Mouse (Mus musculus) liver, embryonic 12.5 days (tissue): ENCODE results near the gene Mef2b. TPM values are rescaled to one million over a fixed set of nuclear protein-coding genes. Genes with fewer than 3 reads are reported as not detected.

Source experiments
- ATAC-seq: fragments of 200-750 bp; cut with Nextera tagmentation; 2 replicates; pipeline ENCODE4 v1.8.0; 2017; ENCODE audit warnings: moderate number of reproducible peaks, mild to moderate bottlenecking, moderate library complexity
- H3K27ac ChIP-seq: fragments of 300-500 bp; sonication (generic); 2 replicates; pipeline ENCODE4 v1.5.1; 2016; ENCODE audit warnings: mild to moderate bottlenecking
- H3K27me3 ChIP-seq: fragments of 300-500 bp; sonication (generic); replicated peaks from 2 replicates; pipeline ENCODE4 v1.6.1; 2016; ENCODE audit warnings: mild to moderate bottlenecking, moderate library complexity
- H3K36me3 ChIP-seq: fragments of 300-500 bp; sonication (generic); 2 replicates; pipeline ENCODE4 v1.6.1; 2016; ENCODE audit warnings: mild to moderate bottlenecking, moderate library complexity
- H3K4me1 ChIP-seq: fragments of 300-500 bp; sonication (generic); 2 replicates; pipeline ENCODE4 v1.6.1; 2016
- H3K4me2 ChIP-seq: fragments of 300-500 bp; sonication (generic); 2 replicates; pipeline ENCODE4 v1.6.1; 2016; ENCODE audit warnings: mild to moderate bottlenecking, moderate library complexity
- H3K4me3 ChIP-seq: fragments of 300-500 bp; sonication (generic); 2 replicates; pipeline ENCODE4 v1.5.1; 2016; ENCODE audit warnings: mild to moderate bottlenecking, moderate library complexity
- H3K9ac ChIP-seq: fragments of 300-500 bp; sonication (generic); 2 replicates; pipeline ENCODE4 v1.6.1; 2016; ENCODE audit warnings: mild to moderate bottlenecking, moderate library complexity
- H3K9me3 ChIP-seq: fragments of 300-500 bp; sonication (generic); replicated peaks from 2 replicates; pipeline ENCODE4 v1.6.1; 2016; ENCODE audit warnings: mild to moderate bottlenecking, moderate library complexity
- WGBS: fragments of 180-500 bp; shearing (Covaris S2); methylation state at CpG from one replicate; pipeline ENCODE4 v1.1.7; 2016; ENCODE audit not compliant: insufficient replicate concordance; 5-methylcytosine and 5-hydroxymethylcytosine counted together
- polyA plus RNA-seq: library from polyadenylated mRNA; unstranded; fragments of >200 nt; fragmentation: Nextera tagmentation; extraction: Ambion mirVana; gene quantifications from 2 replicates; pipeline ENCODE4 v1.2.1, GENCODE M21; 2016

The Mef2b gene
- polyA plus RNA-seq, 1 experiment from 2014 or later, result 0.36 TPM

- Histone ChIP-seq H3K27ac (no peak overlapping the region), H3K4me1 (0 out of 2 replicates have a peak, but pooled peaks cover 4% of the 10 kb centered on the region), H3K9ac (no peak overlapping the region), H3K36me3 (no peaks in the 10 kb centered on the region), H3K27me3 (peaks cover 98% of the 10 kb centered on the region), H3K4me3 (no peak overlapping the region), H3K4me2 (no peak overlapping the region), H3K9me3 (no peaks in the 10 kb centered on the region)
- ATAC-seq, result no peak
- WGBS, result 18% methylated on average over 17 of the region's 17 CpGs
Measured at GRCm38 (mm10) chr8:70118726-70119700, 20.5 kb upstream of the Mef2b start.

- Histone ChIP-seq H3K27ac (no peak within 1 kb of the TSS), H3K27me3 (peaks cover 98% of the 10 kb centered on the region), H3K9me3 (no peaks in the 10 kb centered on the region), H3K4me2 (no peak within 1 kb of the TSS), H3K4me1 (0 out of 2 replicates have a peak, but pooled peaks cover 4% of the 10 kb centered on the region), H3K9ac (no peak within 1 kb of the TSS), H3K36me3 (no peaks in the 10 kb centered on the region), H3K4me3 (no peak within 1 kb of the TSS)
- WGBS, result 6% methylated on average over 19 of the region's 19 CpGs
- ATAC-seq, result 0 out of 2 replicates have a peak, but pooled peaks have one; percentile 27
Measured at GRCm38 (mm10) chr8:70120667-70121066, 18.8 kb upstream of the Mef2b start, which contains the start of gene Ncan. Ncan (minus strand) TSS chr8:70120873.

- Histone ChIP-seq H3K9me3 (no peaks in the 10 kb centered on the region), H3K4me2 (no peak overlapping the region), H3K27me3 (peaks cover 80% of the 10 kb centered on the region), H3K9ac (no peak overlapping the region), H3K4me3 (no peak overlapping the region), H3K36me3 (no peaks in the 10 kb centered on the region), H3K27ac (no peak overlapping the region), H3K4me1 (0 out of 2 replicates have a peak, but pooled peaks cover 4% of the 10 kb centered on the region)
- whole genome bisulfite sequencing, result 46% methylated on average over 2 of the region's 2 CpGs
- 0 out of 2 replicates have a peak, but pooled peaks have one; percentile 35 for ATAC-seq
Measured at GRCm38 (mm10) chr8:70122863-70123262, 16.6 kb upstream of the Mef2b start.

- no peak overlapping the region for H3K9ac ChIP-seq
- no peak for ATAC-seq
- WGBS, result 46% methylated on average over 8 of the region's 8 CpGs
- no peaks in the 10 kb centered on the region for H3K36me3 ChIP-seq
- H3K4me1 ChIP-seq, result peaks cover 9% of the 10 kb centered on the region
- H3K4me3 ChIP-seq, result no peak overlapping the region
- H3K9me3 ChIP-seq, result no peaks in the 10 kb centered on the region
- peaks cover 59% of the 10 kb centered on the region for H3K27me3 ChIP-seq
- no peak overlapping the region for H3K4me2 ChIP-seq
- H3K27ac ChIP-seq, result no peak overlapping the region
Measured at GRCm38 (mm10) chr8:70124992-70125391, 14.5 kb upstream of the Mef2b start.

- H3K27me3 ChIP-seq, result peaks cover 27% of the 10 kb centered on the region
- WGBS, result 60% methylated on average over 3 of the region's 3 CpGs
- H3K9ac ChIP-seq, result no peak overlapping the region
- H3K4me2 ChIP-seq, result no peak overlapping the region
- ATAC-seq, result no peak
- no peak overlapping the region for H3K27ac ChIP-seq
- peaks cover 13% of the 10 kb centered on the region for H3K36me3 ChIP-seq
- no peak overlapping the region for H3K4me3 ChIP-seq
- H3K4me1 ChIP-seq, result peaks cover 30% of the 10 kb centered on the region
- H3K9me3 ChIP-seq, result no peaks in the 10 kb centered on the region
Measured at GRCm38 (mm10) chr8:70128435-70128834, 11.1 kb upstream of the Mef2b start.

GRCm38 (mm10) chr8:70129309-70129952 is 10.1 kb upstream of the Mef2b start:
- H3K9ac ChIP-seq, result no peak overlapping the region
- no peak overlapping the region for H3K27ac ChIP-seq
- no peaks in the 10 kb centered on the region for H3K9me3 ChIP-seq
- H3K4me3 ChIP-seq, result no peak overlapping the region
- H3K36me3 ChIP-seq, result peaks cover 23% of the 10 kb centered on the region
- peaks cover 40% of the 10 kb centered on the region for H3K4me1 ChIP-seq
- WGBS, result 66% methylated on average over 9 of the region's 9 CpGs
- peaks cover 17% of the 10 kb centered on the region for H3K27me3 ChIP-seq
- ATAC-seq, result no peak
- H3K4me2 ChIP-seq, result no peak overlapping the region

GRCm38 (mm10) chr8:70130066-70130465 is 9.4 kb upstream of the Mef2b start:
- WGBS, result 72% methylated on average over 3 of the region's 3 CpGs
- H3K27me3 ChIP-seq, result peaks cover 10% of the 10 kb centered on the region
- no peak for ATAC-seq
- peaks cover 47% of the 10 kb centered on the region for H3K4me1 ChIP-seq
- H3K27ac ChIP-seq, result no peak overlapping the region
- H3K9me3 ChIP-seq, result no peaks in the 10 kb centered on the region
- peaks cover 29% of the 10 kb centered on the region for H3K36me3 ChIP-seq
- H3K4me2 ChIP-seq, result no peak overlapping the region
- no peak overlapping the region for H3K9ac ChIP-seq
- H3K4me3 ChIP-seq, result no peak overlapping the region

- H3K27ac ChIP-seq, result peak within 1 kb of the TSS; percentile 65
Measured at GRCm38 (mm10) chr8:70131166-70131883, 8.2 kb upstream of the Mef2b start, which contains the start of gene Nr2c2ap. Nr2c2ap (plus strand) TSS chr8:70131333.

GRCm38 (mm10) chr8:70134086-70134485 is 5.4 kb upstream of the Mef2b start:
- Histone ChIP-seq H3K27me3 (no peaks in the 10 kb centered on the region), H3K9ac (no peak overlapping the region), H3K4me1 (peaks cover 59% of the 10 kb centered on the region), H3K9me3 (no peaks in the 10 kb centered on the region), H3K4me3 (no peak overlapping the region), H3K27ac (0 out of 2 replicates have a peak overlapping the region, but pooled peaks have one; percentile 0), H3K36me3 (peaks cover 57% of the 10 kb centered on the region), H3K4me2 (no peak overlapping the region)
- no peak for ATAC-seq
- 81% methylated on average over 5 of the region's 5 CpGs for WGBS

More at GRCm38 (mm10) chr8:70131166-70131883, 8.2 kb upstream of the Mef2b start, which contains the start of gene Nr2c2ap:
- Histone ChIP-seq H3K27me3 (no peaks in the 10 kb centered on the region), H3K4me1 (peaks cover 48% of the 10 kb centered on the region), H3K4me3 (peak within 1 kb of the TSS; percentile 77), H3K4me2 (peak within 1 kb of the TSS; percentile 79), H3K9ac (peak within 1 kb of the TSS; percentile 77), H3K9me3 (no peaks in the 10 kb centered on the region), H3K36me3 (peaks cover 42% of the 10 kb centered on the region)
- WGBS, result under 1% methylated on average over 37 of the region's 37 CpGs
- ATAC-seq, result peak; percentile 85

- H3K4me2 ChIP-seq, result no peak overlapping the region
- H3K9ac ChIP-seq, result no peak overlapping the region
- H3K9me3 ChIP-seq, result no peaks in the 10 kb centered on the region
- no peaks in the 10 kb centered on the region for H3K27me3 ChIP-seq
- H3K36me3 ChIP-seq, result peaks cover 57% of the 10 kb centered on the region
- H3K4me1 ChIP-seq, result peaks cover 55% of the 10 kb centered on the region
- no peak overlapping the region; the same call in 1 of the 2 replicates for H3K27ac ChIP-seq
- no peak overlapping the region for H3K4me3 ChIP-seq
- 76% methylated on average over 9 of the region's 9 CpGs for WGBS
- no peak for ATAC-seq
Measured at GRCm38 (mm10) chr8:70134931-70135330, 4.6 kb upstream of the Mef2b start.

- no peak overlapping the region for H3K4me3 ChIP-seq
- no peak overlapping the region for H3K4me2 ChIP-seq
- H3K27me3 ChIP-seq, result no peaks in the 10 kb centered on the region
- H3K4me1 ChIP-seq, result peaks cover 61% of the 10 kb centered on the region
- no peak overlapping the region for H3K27ac ChIP-seq
- 70% methylated on average over 4 of the region's 4 CpGs for whole genome bisulfite sequencing
- ATAC-seq, result no peak
- H3K9ac ChIP-seq, result no peak overlapping the region
- no peaks in the 10 kb centered on the region for H3K9me3 ChIP-seq
- H3K36me3 ChIP-seq, result peaks cover 57% of the 10 kb centered on the region
Measured at GRCm38 (mm10) chr8:70136591-70136990, 2.9 kb upstream of the Mef2b start.
